Mouse (Mus musculus): ENCODE measurements around the gene Bud31. TPM values are rescaled to one million over a fixed set of nuclear protein-coding genes. Genes with fewer than 3 reads are reported as not detected.
"Not testable (repeated sequence)": the region's sequence is repeated elsewhere in the genome, so short reads cannot be mapped to it uniquely, and the experiment has no call there.

Gene Bud31
- polyA plus RNA-seq, 1 experiment from 2014 or later: 259 TPM

DNA sequence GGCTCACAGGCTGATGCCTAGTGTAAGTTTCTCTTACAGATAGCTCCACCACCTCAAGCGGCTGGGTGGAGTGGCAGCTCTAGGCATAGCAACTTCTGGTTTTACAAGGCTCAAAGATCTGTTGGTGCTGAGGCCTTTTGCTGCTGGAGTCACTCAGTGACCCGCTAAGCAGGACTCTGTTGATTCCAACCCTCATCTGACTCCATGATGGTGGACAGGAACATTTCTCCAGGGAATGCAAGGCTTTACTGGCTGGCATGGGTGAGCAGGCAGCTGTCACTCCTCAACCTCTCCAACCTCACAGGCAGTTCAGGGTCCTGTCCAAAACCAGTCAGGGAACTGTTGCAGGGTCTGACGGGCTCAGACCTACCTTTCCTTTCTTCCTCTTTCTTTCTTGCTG is 9.2 kb upstream of the Bud31 start:
- H3K4me2 ChIP-seq: no peak overlapping the region
- ATAC-seq: no peak
- H3K36me3 ChIP-seq (ENCODE audit: poor library complexity, severe bottlenecking): peaks cover 98% of the 10 kb centered on the region
- no peak overlapping the region for H3K4me3 ChIP-seq
- H3K9me3 ChIP-seq (replicated peaks): no peaks in the 10 kb centered on the region
- no peak overlapping the region for H3K27ac ChIP-seq
- H3K27me3 ChIP-seq: no peaks in the 10 kb centered on the region
- no peaks in the 10 kb centered on the region for H3K4me1 ChIP-seq
- H3K9ac ChIP-seq: no peak overlapping the region
- 98% methylated on average over 3 of the region's 3 CpGs for WGBS

DNA sequence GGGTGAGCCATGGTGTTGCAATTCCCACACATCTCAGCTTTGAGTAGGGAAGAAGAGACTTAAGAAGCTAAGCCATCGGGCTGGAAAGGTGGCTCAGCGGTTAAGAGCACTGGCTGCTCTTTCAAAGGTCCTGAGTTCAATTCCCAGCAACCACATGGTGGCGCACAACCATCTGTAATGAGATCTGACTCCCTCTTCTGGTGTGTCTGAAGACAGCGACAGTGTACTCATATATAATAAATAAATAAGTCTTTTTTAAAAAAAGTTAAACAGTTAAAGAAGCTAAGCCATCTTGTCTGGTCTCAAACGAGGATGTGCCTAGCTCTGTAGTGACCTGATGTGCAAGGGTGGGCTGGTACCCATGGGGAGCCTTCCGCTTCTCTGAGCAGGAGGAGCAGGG is 6.9 kb upstream of the Bud31 start:
- Histone ChIP-seq H3K4me1 (peaks cover 10% of the 10 kb centered on the region), H3K36me3 (ENCODE audit: poor library complexity, severe bottlenecking) (peaks cover 89% of the 10 kb centered on the region)
- not testable (repeated sequence) for H3K27me3 ChIP-seq; ATAC-seq; H3K9me3 ChIP-seq (replicated peaks); H3K27ac ChIP-seq; H3K4me2 ChIP-seq; H3K4me3 ChIP-seq; H3K9ac ChIP-seq
- 93% methylated on average over 6 of the region's 6 CpGs for WGBS

DNA sequence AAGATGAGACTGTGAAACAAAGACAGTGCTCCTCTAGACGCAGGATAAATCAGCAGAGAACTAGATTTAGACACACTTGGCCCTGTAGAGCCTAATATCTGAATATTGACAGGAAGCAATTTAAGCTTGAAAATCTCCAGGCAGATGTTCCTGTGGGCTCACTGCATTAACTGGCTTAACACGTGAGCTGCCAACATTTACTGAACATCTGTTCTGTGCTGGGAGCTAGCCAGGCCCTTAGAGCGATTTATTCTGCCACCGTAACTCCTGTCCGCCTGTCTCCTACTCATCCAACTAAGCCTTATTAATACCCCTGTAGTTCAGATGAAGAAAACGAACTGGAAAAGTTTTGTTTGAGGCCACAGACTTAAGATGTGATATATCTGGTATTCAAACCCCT is 1.3 kb upstream of the Bud31 start:
- Histone ChIP-seq H3K9me3 (replicated peaks) (no peaks in the 10 kb centered on the region), H3K4me3 (peak overlapping the region; percentile 97), H3K27ac (no peak overlapping the region), H3K27me3 (no peaks in the 10 kb centered on the region), H3K4me1 (peaks cover 33% of the 10 kb centered on the region), H3K9ac (peak overlapping the region; percentile 93), H3K4me2 (peak overlapping the region; percentile 94), H3K36me3 (ENCODE audit: poor library complexity, severe bottlenecking) (peaks cover 59% of the 10 kb centered on the region)
- ATAC-seq: no peak
- WGBS: 15% methylated on average over 6 of the region's 6 CpGs

DNA sequence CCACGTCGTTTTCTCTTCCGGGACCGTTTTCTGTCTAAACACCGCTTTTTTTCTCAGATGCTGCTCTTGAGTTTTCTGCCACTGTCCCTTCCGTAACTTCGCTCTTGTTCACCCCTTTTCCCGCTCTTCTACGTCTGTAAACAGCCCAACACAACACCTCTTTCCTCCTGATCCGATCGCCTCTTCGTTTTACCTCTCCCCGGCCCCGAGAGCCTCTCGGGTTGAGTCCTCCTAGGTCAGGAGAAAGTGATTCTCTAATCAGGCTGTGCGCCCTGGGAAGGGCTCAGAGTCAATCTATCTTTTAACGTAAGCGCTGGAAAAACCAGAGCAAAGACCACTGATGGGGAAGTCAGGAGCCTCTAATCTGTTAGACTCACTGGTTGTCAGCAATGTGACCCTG is 449 bp downstream of the Bud31 start:
- Histone ChIP-seq H3K36me3 (ENCODE audit: poor library complexity, severe bottlenecking) (peaks cover 59% of the 10 kb centered on the region), H3K27ac (peak overlapping the region; percentile 80), H3K4me2 (peak overlapping the region; percentile 94), H3K27me3 (no peaks in the 10 kb centered on the region), H3K9ac (peak overlapping the region; percentile 93), H3K9me3 (replicated peaks) (no peaks in the 10 kb centered on the region), H3K4me3 (peak overlapping the region; percentile 97), H3K4me1 (peaks cover 33% of the 10 kb centered on the region)
- ATAC-seq: peak; percentile 5; the same call in 1 of the 2 replicates
- WGBS: 2% methylated on average over 18 of the region's 18 CpGs

GRCm38 (mm10) chr5:145147748-145148147 is 7.6 kb downstream of the Bud31 start:
- 93% methylated on average over 5 of the region's 5 CpGs for WGBS
- no peaks in the 10 kb centered on the region for H3K9me3 ChIP-seq (replicated peaks)
- H3K4me1 ChIP-seq: no peaks in the 10 kb centered on the region
- H3K4me3 ChIP-seq: no peak overlapping the region
- H3K36me3 ChIP-seq (ENCODE audit: poor library complexity, severe bottlenecking): peaks cover 100% of the 10 kb centered on the region
- H3K27me3 ChIP-seq: no peaks in the 10 kb centered on the region
- no peak overlapping the region for H3K9ac ChIP-seq
- no peak overlapping the region for H3K27ac ChIP-seq
- no peak overlapping the region for H3K4me2 ChIP-seq
- ATAC-seq: no peak

- Histone ChIP-seq H3K4me2 (no peak overlapping the region), H3K36me3 (ENCODE audit: poor library complexity, severe bottlenecking) (peaks cover 100% of the 10 kb centered on the region), H3K27ac (no peak overlapping the region), H3K9ac (no peak overlapping the region), H3K4me1 (no peaks in the 10 kb centered on the region), H3K9me3 (replicated peaks) (no peaks in the 10 kb centered on the region), H3K27me3 (no peaks in the 10 kb centered on the region), H3K4me3 (no peak overlapping the region)
- ATAC-seq: no peak
- WGBS: 86% methylated on average over 6 of the region's 6 CpGs
Observed at GRCm38 (mm10) chr5:145149294-145149693, 9.1 kb downstream of the Bud31 start.

DNA sequence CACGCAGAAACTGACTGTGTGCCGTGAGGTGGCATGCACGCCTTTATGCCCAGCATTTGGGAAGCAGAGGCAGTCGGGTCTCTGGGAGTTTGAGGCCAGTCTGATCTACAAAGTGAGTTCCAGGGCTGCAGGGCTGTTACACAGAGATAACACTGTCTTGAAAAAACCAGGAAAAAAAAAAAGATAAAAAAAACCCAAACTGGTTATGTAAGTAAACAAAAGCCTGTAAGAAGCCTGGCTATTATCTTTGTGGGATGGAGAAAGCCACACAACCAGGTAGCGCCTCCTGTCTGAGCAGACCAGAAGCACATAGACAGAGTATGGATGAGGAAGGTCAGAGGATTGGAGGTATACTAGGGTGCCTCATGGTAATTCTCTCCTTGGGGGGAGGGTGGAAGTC is 12.5 kb downstream of the Bud31 start:
- Histone ChIP-seq H3K36me3 (ENCODE audit: poor library complexity, severe bottlenecking) (peaks cover 94% of the 10 kb centered on the region), H3K27ac (no peak overlapping the region)

GRCm38 (mm10) chr5:145161361-145161760 is 21.2 kb downstream of the Bud31 start:
- H3K9me3 ChIP-seq (replicated peaks): no peaks in the 10 kb centered on the region
- no peak overlapping the region for H3K4me2 ChIP-seq
- H3K27ac ChIP-seq: no peak overlapping the region
- peaks cover 81% of the 10 kb centered on the region for H3K36me3 ChIP-seq (ENCODE audit: poor library complexity, severe bottlenecking)
- peaks cover 7% of the 10 kb centered on the region for H3K4me1 ChIP-seq
- WGBS: 91% methylated on average over 14 of the region's 14 CpGs
- H3K27me3 ChIP-seq: no peaks in the 10 kb centered on the region
- H3K4me3 ChIP-seq: no peak overlapping the region
- ATAC-seq: no peak
- H3K9ac ChIP-seq: no peak overlapping the region

More for the DNA sequence above, 12.5 kb downstream of the Bud31 start:
- Histone ChIP-seq H3K9me3 (replicated peaks) (no peaks in the 10 kb centered on the region), H3K27me3 (no peaks in the 10 kb centered on the region), H3K4me2 (no peak overlapping the region), H3K4me1 (no peaks in the 10 kb centered on the region), H3K4me3 (no peak overlapping the region), H3K9ac (no peak overlapping the region)
- ATAC-seq: no peak
- WGBS: 95% methylated on average over 5 of the region's 5 CpGs

DNA sequence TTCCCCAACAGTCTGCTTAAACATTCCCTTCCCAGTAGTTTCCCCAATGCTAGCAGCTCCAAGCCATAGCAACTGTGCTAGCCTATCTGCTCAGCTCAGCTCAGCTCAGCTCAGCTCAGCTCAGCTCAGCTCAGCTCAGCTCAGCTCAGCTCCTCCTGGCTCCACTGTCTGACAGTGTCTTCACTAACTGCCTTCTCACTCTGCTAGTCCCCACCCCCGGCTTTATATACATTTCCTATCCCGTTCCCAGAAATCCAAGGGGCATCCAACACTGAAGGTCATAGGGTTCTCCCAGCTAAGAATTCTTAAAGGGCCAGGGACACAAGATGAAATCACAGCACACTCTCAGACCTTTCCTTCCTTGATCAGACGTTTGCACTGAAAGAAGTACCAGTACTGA is 24.5 kb downstream of the Bud31 start:
- no peak for ATAC-seq
- no peak overlapping the region for H3K27ac ChIP-seq
- H3K4me1 ChIP-seq: peaks cover 22% of the 10 kb centered on the region
- WGBS: 69% methylated on average over 3 of the region's 3 CpGs
- peaks cover 53% of the 10 kb centered on the region for H3K36me3 ChIP-seq (ENCODE audit: poor library complexity, severe bottlenecking)
- H3K9ac ChIP-seq: no peak overlapping the region
- no peaks in the 10 kb centered on the region for H3K27me3 ChIP-seq
- H3K9me3 ChIP-seq (replicated peaks): no peaks in the 10 kb centered on the region
- H3K4me2 ChIP-seq: no peak overlapping the region
- no peak overlapping the region for H3K4me3 ChIP-seq

GRCm38 (mm10) chr5:145165184-145165583 is 25.0 kb downstream of the Bud31 start:
- Histone ChIP-seq H3K9ac (no peak overlapping the region), H3K4me1 (peaks cover 22% of the 10 kb centered on the region), H3K4me3 (no peak overlapping the region), H3K27ac (no peak overlapping the region), H3K27me3 (no peaks in the 10 kb centered on the region), H3K9me3 (replicated peaks) (no peaks in the 10 kb centered on the region), H3K4me2 (no peak overlapping the region), H3K36me3 (ENCODE audit: poor library complexity, severe bottlenecking) (peaks cover 51% of the 10 kb centered on the region)
- 89% methylated on average over 15 of the region's 15 CpGs for WGBS
- no peak for ATAC-seq

DNA sequence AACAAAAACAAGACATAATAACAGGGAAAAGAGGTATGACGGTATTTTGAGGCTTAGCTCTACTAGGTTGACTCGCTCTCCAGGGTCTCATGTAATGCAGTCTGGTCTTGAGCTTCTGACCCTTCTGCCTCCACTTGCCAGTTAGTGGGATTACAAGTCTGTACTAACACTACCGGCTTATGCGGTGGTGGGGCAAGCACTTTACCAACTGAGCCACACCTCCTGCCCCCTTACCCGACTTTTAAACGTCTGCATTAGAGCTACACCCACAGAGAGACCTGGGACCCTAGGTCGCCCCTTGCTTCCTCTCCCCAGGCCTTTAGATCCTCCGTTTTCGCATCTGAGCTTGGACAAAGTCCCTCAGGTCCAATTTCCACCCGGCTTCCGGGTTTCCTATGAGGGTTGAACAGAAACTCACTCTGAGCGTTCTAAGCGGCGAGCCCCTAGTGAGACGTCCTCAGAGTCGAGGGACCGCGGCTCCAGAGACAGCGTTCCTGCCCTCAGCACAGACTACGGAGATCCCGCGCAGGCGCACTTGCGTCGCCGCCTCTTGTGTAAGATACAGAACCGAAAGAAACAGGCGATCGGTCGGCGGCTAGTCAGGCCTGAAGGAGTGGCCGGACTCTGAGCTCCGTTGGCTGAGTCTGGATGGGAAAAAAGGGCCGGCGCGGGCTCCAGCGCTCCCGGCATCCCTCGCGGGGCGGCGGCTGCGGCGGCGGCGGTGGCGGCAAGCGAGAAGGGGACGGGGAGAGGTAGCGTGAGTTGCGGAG is 26.6 kb downstream of the Bud31 start, which contains the start of the genes Ptcd1 and Cpsf4:
Gene Ptcd1, minus strand, starts transcription at position 573 of the 770 bp plus-strand sequence.
Gene Cpsf4, plus strand, starts transcription at position 678 of the 770 bp plus-strand sequence.
- peak within 1 kb of the TSS; percentile 95 for H3K4me3 ChIP-seq
- no peaks in the 10 kb centered on the region for H3K9me3 ChIP-seq (replicated peaks)
- peak within 1 kb of the TSS; percentile 96 for H3K9ac ChIP-seq
- peaks cover 22% of the 10 kb centered on the region for H3K4me1 ChIP-seq
- H3K27me3 ChIP-seq: no peaks in the 10 kb centered on the region
- peak within 1 kb of the TSS; percentile 97 for H3K4me2 ChIP-seq
- peak; percentile 97 for ATAC-seq
- peak within 1 kb of the TSS; percentile 75 for H3K27ac ChIP-seq
- WGBS: under 1% methylated on average over 42 of the region's 51 CpGs
- peaks cover 51% of the 10 kb centered on the region for H3K36me3 ChIP-seq (ENCODE audit: poor library complexity, severe bottlenecking)

DNA sequence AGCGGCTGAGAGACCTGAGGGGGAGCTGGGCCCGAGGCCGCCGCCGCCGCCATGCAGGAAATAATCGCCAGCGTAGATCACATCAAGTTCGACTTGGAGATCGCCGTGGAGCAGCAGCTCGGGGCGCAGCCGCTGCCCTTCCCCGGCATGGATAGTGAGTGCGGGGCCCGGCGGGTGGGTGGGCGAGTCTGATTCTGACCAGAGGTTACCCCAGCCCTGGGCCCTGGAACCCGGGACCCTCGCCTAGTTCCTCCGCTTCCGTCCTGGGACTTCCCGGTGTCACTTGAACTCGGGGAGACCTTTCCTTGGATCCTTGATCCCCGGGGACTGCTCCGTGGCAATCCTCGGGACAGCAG is 27.1 kb downstream of the Bud31 start:
- peak overlapping the region; percentile 95 for H3K4me3 ChIP-seq
- H3K27ac ChIP-seq: peak overlapping the region; percentile 75
- WGBS: under 1% methylated on average over 27 of the region's 28 CpGs
- H3K9ac ChIP-seq: peak overlapping the region; percentile 96
- H3K27me3 ChIP-seq: no peaks in the 10 kb centered on the region
- H3K4me1 ChIP-seq: peaks cover 22% of the 10 kb centered on the region
- peak; percentile 77 for ATAC-seq
- peaks cover 52% of the 10 kb centered on the region for H3K36me3 ChIP-seq (ENCODE audit: poor library complexity, severe bottlenecking)
- H3K4me2 ChIP-seq: peak overlapping the region; percentile 97
- no peaks in the 10 kb centered on the region for H3K9me3 ChIP-seq (replicated peaks)
